Mouse (Mus musculus) lung, adult 2 months (tissue): Measurements from ENCODE around the gene Nadk.

ENCODE experiments used
- CTCF ChIP-seq: fragments of 200-500 bp; IDR thresholded peaks from 2 replicates; pipeline ENCODE4 v1.5.1; 2011; ENCODE audit warnings: mild to moderate bottlenecking, low read length, control low read depth; ENCODE audit not compliant: insufficient read depth
- POLR2A ChIP-seq: fragments of 200-500 bp; IDR thresholded peaks from 2 replicates; pipeline ENCODE4 v1.6.1; 2011; ENCODE audit warnings: low read depth, mild to moderate bottlenecking, control low read depth, low read length, borderline replicate concordance; ENCODE audit errors: extremely low read depth

GRCm38 (mm10) chr4:155522327-155522726 lies 39.9 kb upstream of the Nadk start:
- TF ChIP-seq CTCF: no peak
- no peak for TF ChIP-seq POLR2A
